Mouse (Mus musculus): Measurements from ENCODE around the gene Abhd5.

GRCm38 (mm10) chr9:122322356-122322755 is 29.1 kb upstream of the Abhd5 start:
- no peak for TF ChIP-seq CTCF (IDR thresholded peaks at IDR 0.05; ENCODE audit: low read depth, low read length)
- TF ChIP-seq POLR2AphosphoS5 (IDR thresholded peaks at IDR 0.05; ENCODE audit: insufficient replicate concordance, low read depth, low read length): no peak
- TF ChIP-seq GATA2 (IDR thresholded peaks at IDR 0.05; ENCODE audit: borderline replicate concordance, low read depth, low read length): no peak
- TF ChIP-seq TAL1 (conservative IDR thresholded peaks at IDR 0.05; ENCODE audit: low read depth, low read length): no peak
